Mouse (Mus musculus): ENCODE results near the gene Cd300ld5. TPM values are rescaled to one million over a fixed set of nuclear protein-coding genes. Genes with fewer than 3 reads are reported as not detected.
"Not testable (repeated sequence)": the region's sequence is repeated elsewhere in the genome, so short reads cannot be mapped to it uniquely, and the experiment has no call there.

The Cd300ld5 gene
- polyA plus RNA-seq, 1 experiment from 2014 or later = not detected

GRCm38 (mm10) chr11:115058701-115059100 is 21.1 kb upstream of the Cd300ld5 start:
- ATAC-seq (ENCODE audit: low read depth) (no peak), DNase-seq (ENCODE audit: low spot score) (no peak)
- H3K4me1 ChIP-seq (ENCODE audit: control insufficient read depth, insufficient read depth, low read length) = no peaks in the 10 kb centered on the region
- no peak overlapping the region for H3K27ac ChIP-seq (replicated peaks; ENCODE audit: low read depth, low read length)
- no peak overlapping the region for H3K4me3 ChIP-seq (ENCODE audit: low read depth, low read length)
- H3K27me3 ChIP-seq (replicated peaks; ENCODE audit: control insufficient read depth, insufficient read depth, low read length) = no peaks in the 10 kb centered on the region
- no peak overlapping the region for H3K9ac ChIP-seq (ENCODE audit: low read depth, low read length)
- H3K36me3 ChIP-seq (ENCODE audit: control insufficient read depth, insufficient read depth, low read length) = no peaks in the 10 kb centered on the region
- no peak overlapping the region for H3K4me2 ChIP-seq (ENCODE audit: low read depth, low read length)
- WGBS = 63% methylated on average over 4 of the region's 4 CpGs
- no peaks in the 10 kb centered on the region for H3K9me3 ChIP-seq (ENCODE audit: control insufficient read depth, low read length)

GRCm38 (mm10) chr11:115054537-115054936 is 17.0 kb upstream of the Cd300ld5 start:
- Histone ChIP-seq H3K36me3 (ENCODE audit: control insufficient read depth, insufficient read depth, low read length) (no peaks in the 10 kb centered on the region), H3K9me3 (ENCODE audit: control insufficient read depth, low read length) (no peaks in the 10 kb centered on the region), H3K4me1 (ENCODE audit: control insufficient read depth, insufficient read depth, low read length) (no peaks in the 10 kb centered on the region), H3K4me3 (ENCODE audit: low read depth, low read length) (no peak overlapping the region), H3K9ac (ENCODE audit: low read depth, low read length) (no peak overlapping the region), H3K27me3 (replicated peaks; ENCODE audit: control insufficient read depth, insufficient read depth, low read length) (no peaks in the 10 kb centered on the region), H3K27ac (replicated peaks; ENCODE audit: low read depth, low read length) (no peak overlapping the region), H3K4me2 (ENCODE audit: low read depth, low read length) (no peak overlapping the region)
- ATAC-seq (ENCODE audit: low read depth) = no peak
- no peak for DNase-seq (ENCODE audit: low spot score)

- no peaks in the 10 kb centered on the region for H3K9me3 ChIP-seq (ENCODE audit: control insufficient read depth, low read length)
- H3K27ac ChIP-seq (replicated peaks; ENCODE audit: low read depth, low read length) = no peak overlapping the region
- H3K9ac ChIP-seq (ENCODE audit: low read depth, low read length) = no peak overlapping the region
- no peaks in the 10 kb centered on the region for H3K27me3 ChIP-seq (replicated peaks; ENCODE audit: control insufficient read depth, insufficient read depth, low read length)
- DNase-seq (ENCODE audit: low spot score) (no peak), ATAC-seq (ENCODE audit: low read depth) (no peak)
- no peak overlapping the region for H3K4me2 ChIP-seq (ENCODE audit: low read depth, low read length)
- 86% methylated on average over 1 of the region's 1 CpGs for whole genome bisulfite sequencing
- no peaks in the 10 kb centered on the region for H3K36me3 ChIP-seq (ENCODE audit: control insufficient read depth, insufficient read depth, low read length)
- no peak overlapping the region for H3K4me3 ChIP-seq (ENCODE audit: low read depth, low read length)
- H3K4me1 ChIP-seq (ENCODE audit: control insufficient read depth, insufficient read depth, low read length) = no peaks in the 10 kb centered on the region
Observed at GRCm38 (mm10) chr11:115052991-115053390, 15.4 kb upstream of the Cd300ld5 start.

DNA sequence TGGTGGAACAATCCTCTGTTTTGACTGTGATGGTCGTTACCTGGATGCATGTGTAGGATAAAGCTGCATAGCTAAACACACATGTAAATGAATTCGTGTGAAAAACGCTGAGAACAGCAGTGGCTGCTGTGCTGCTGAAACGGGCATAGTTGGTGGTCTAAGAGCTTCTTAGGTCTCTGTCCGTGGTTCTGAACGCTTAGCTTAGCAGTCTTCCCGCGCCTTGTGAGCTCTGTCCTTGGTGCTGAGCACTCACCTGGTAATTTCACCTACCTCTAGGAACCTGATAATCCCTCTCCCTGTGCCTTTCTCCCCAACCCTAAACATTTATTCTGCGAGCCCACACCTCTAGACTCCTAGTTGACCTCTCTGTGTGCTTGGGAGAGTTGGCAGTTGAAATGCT is 14.6 kb upstream of the Cd300ld5 start:
- no peaks in the 10 kb centered on the region for H3K36me3 ChIP-seq (ENCODE audit: control insufficient read depth, insufficient read depth, low read length)
- H3K4me2 ChIP-seq (ENCODE audit: low read depth, low read length) = no peak overlapping the region
- H3K4me3 ChIP-seq (ENCODE audit: low read depth, low read length) = no peak overlapping the region
- DNase-seq (ENCODE audit: low spot score) (peak; percentile 91), ATAC-seq (ENCODE audit: low read depth) (no peak)
- H3K4me1 ChIP-seq (ENCODE audit: control insufficient read depth, insufficient read depth, low read length) = no peaks in the 10 kb centered on the region
- H3K27ac ChIP-seq (replicated peaks; ENCODE audit: low read depth, low read length) = no peak overlapping the region
- H3K9ac ChIP-seq (ENCODE audit: low read depth, low read length) = no peak overlapping the region
- no peaks in the 10 kb centered on the region for H3K9me3 ChIP-seq (ENCODE audit: control insufficient read depth, low read length)
- H3K27me3 ChIP-seq (replicated peaks; ENCODE audit: control insufficient read depth, insufficient read depth, low read length) = no peaks in the 10 kb centered on the region
- WGBS = 4% methylated on average over 9 of the region's 9 CpGs

- Histone ChIP-seq H3K36me3 (ENCODE audit: control insufficient read depth, insufficient read depth, low read length) (no peaks in the 10 kb centered on the region), H3K27me3 (replicated peaks; ENCODE audit: control insufficient read depth, insufficient read depth, low read length) (no peaks in the 10 kb centered on the region), H3K9me3 (ENCODE audit: control insufficient read depth, low read length) (no peaks in the 10 kb centered on the region), H3K4me3 (ENCODE audit: low read depth, low read length) (no peak overlapping the region), H3K27ac (replicated peaks; ENCODE audit: low read depth, low read length) (no peak overlapping the region), H3K9ac (ENCODE audit: low read depth, low read length) (no peak overlapping the region), H3K4me1 (ENCODE audit: control insufficient read depth, insufficient read depth, low read length) (no peaks in the 10 kb centered on the region), H3K4me2 (ENCODE audit: low read depth, low read length) (no peak overlapping the region)
- ATAC-seq (ENCODE audit: low read depth) = no peak
- DNase-seq (ENCODE audit: low spot score) = no peak
- WGBS = 37% methylated on average over 3 of the region's 3 CpGs
Observed at GRCm38 (mm10) chr11:115049282-115049895, 11.8 kb upstream of the Cd300ld5 start.

DNA sequence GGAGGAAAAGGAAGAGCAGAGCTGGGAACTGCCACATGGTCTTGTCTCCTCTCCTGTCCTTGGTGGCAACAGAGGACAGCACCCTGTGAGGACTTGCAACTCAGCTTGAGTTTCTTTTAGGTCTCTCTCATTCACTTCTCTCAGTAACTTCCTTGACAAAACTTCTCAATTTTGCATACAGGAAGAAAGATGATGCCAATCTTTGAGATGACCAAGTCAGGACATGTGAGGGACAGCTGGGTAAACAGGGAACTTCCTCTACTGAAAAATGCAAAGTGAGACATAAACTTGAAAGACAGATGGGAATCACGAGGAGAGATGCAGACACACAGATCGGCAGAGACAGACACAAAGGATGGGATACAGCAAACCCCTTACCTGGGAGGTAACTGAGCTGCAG is 10.7 kb upstream of the Cd300ld5 start, which contains the start of gene Cd300ld3:
Gene Cd300ld3 (minus strand): TSS at position 151 of the 400 bp plus-strand sequence.
- Histone ChIP-seq H3K9me3 (ENCODE audit: control insufficient read depth, low read length) (no peaks in the 10 kb centered on the region), H3K27me3 (replicated peaks; ENCODE audit: control insufficient read depth, insufficient read depth, low read length) (no peaks in the 10 kb centered on the region), H3K4me3 (ENCODE audit: low read depth, low read length) (no peak within 1 kb of the TSS), H3K9ac (ENCODE audit: low read depth, low read length) (no peak within 1 kb of the TSS), H3K4me2 (ENCODE audit: low read depth, low read length) (no peak within 1 kb of the TSS), H3K27ac (replicated peaks; ENCODE audit: low read depth, low read length) (no peak within 1 kb of the TSS), H3K36me3 (ENCODE audit: control insufficient read depth, insufficient read depth, low read length) (no peaks in the 10 kb centered on the region), H3K4me1 (ENCODE audit: control insufficient read depth, insufficient read depth, low read length) (no peaks in the 10 kb centered on the region)
- DNase-seq (ENCODE audit: low spot score) (no peak), ATAC-seq (ENCODE audit: low read depth) (no peak)
- WGBS = 73% methylated on average over 2 of the region's 2 CpGs

DNA sequence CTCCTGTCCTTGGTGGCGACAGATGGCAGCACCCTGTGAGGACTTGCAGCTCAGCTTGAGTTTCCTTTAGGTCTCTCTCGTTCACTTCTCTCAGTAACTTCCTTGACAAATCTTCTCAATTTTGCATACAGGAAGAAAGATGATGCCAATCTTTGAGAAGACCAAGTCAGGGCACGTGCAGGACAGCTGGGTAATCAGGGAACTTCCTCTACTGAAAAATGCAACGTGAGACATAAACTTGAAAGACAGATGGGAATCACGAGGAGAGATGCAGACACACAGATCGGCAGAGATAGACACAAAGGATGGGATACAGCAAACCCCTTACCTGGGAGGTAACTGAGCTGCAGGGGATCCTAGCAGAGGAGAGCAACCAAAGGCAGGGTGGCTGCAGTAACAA is 10.7 kb downstream of the Cd300ld5 start, which contains the start of gene Cd300ld4:
Gene Cd300ld4 (minus strand): TSS at position 101 of the 400 bp plus-strand sequence.
- WGBS = no CpG with 5 or more reads among the region's 6 CpGs
- H3K9me3 ChIP-seq (ENCODE audit: control insufficient read depth, low read length); ATAC-seq (ENCODE audit: low read depth); H3K4me1 ChIP-seq (ENCODE audit: control insufficient read depth, insufficient read depth, low read length); H3K4me3 ChIP-seq (ENCODE audit: low read depth, low read length); H3K36me3 ChIP-seq (ENCODE audit: control insufficient read depth, insufficient read depth, low read length); H3K27me3 ChIP-seq (replicated peaks; ENCODE audit: control insufficient read depth, insufficient read depth, low read length); H3K27ac ChIP-seq (replicated peaks; ENCODE audit: low read depth, low read length); H3K4me2 ChIP-seq (ENCODE audit: low read depth, low read length); H3K9ac ChIP-seq (ENCODE audit: low read depth, low read length); DNase-seq (ENCODE audit: low spot score): not testable (repeated sequence)

DNA sequence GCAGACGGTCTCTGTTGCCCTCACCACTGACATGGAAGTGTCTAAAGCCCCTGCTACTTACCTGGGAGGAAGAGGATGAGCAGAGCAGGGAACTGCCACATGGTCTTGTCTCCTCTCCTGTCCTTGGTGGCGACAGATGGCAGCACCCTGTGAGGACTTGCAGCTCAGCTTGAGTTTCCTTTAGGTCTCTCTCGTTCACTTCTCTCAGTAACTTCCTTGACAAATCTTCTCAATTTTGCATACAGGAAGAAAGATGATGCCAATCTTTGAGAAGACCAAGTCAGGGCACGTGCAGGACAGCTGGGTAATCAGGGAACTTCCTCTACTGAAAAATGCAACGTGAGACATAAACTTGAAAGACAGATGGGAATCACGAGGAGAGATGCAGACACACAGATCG is 21.5 kb downstream of the Cd300ld5 start, which contains the start of gene Cd300ld2:
Gene Cd300ld2 (minus strand): TSS at position 101 of the 400 bp plus-strand sequence.
- not testable (repeated sequence) for H3K36me3 ChIP-seq (ENCODE audit: control insufficient read depth, insufficient read depth, low read length); DNase-seq (ENCODE audit: low spot score); H3K27ac ChIP-seq (replicated peaks; ENCODE audit: low read depth, low read length); H3K9me3 ChIP-seq (ENCODE audit: control insufficient read depth, low read length); H3K27me3 ChIP-seq (replicated peaks; ENCODE audit: control insufficient read depth, insufficient read depth, low read length); H3K9ac ChIP-seq (ENCODE audit: low read depth, low read length); H3K4me3 ChIP-seq (ENCODE audit: low read depth, low read length); H3K4me1 ChIP-seq (ENCODE audit: control insufficient read depth, insufficient read depth, low read length); ATAC-seq (ENCODE audit: low read depth); H3K4me2 ChIP-seq (ENCODE audit: low read depth, low read length)
- WGBS = no CpG with 5 or more reads among the region's 7 CpGs

DNA sequence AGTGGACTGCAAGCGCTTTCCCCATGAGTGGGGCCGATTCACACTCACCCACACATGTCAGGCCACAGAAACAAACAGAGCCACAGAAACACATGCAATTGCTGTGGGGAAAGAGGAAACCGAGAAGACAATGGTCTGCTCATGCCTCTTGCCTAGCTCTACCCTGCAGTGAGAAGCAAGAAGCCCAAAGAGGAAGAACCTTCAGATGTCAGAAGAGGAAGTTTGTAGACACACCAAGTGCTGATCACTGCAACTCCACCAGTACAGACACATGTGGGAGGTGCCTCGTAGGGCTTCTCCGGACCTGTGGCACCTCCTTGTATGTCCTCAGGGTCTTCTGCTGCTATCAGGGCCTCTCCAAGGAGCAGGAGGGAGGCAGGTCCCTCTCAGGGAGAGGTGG is 33.5 kb downstream of the Cd300ld5 start:
- Histone ChIP-seq H3K36me3 (ENCODE audit: control insufficient read depth, insufficient read depth, low read length) (no peaks in the 10 kb centered on the region), H3K4me3 (ENCODE audit: low read depth, low read length) (no peak overlapping the region), H3K27ac (replicated peaks; ENCODE audit: low read depth, low read length) (no peak overlapping the region), H3K9ac (ENCODE audit: low read depth, low read length) (no peak overlapping the region), H3K27me3 (replicated peaks; ENCODE audit: control insufficient read depth, insufficient read depth, low read length) (no peaks in the 10 kb centered on the region), H3K9me3 (ENCODE audit: control insufficient read depth, low read length) (no peaks in the 10 kb centered on the region), H3K4me1 (ENCODE audit: control insufficient read depth, insufficient read depth, low read length) (no peaks in the 10 kb centered on the region), H3K4me2 (ENCODE audit: low read depth, low read length) (no peak overlapping the region)
- ATAC-seq (ENCODE audit: low read depth) (no peak), DNase-seq (ENCODE audit: low spot score) (no peak)
- WGBS = 84% methylated on average over 5 of the region's 5 CpGs
